Mouse (Mus musculus): ENCODE measurements at regions not wholly inside any gene's neighbourhood (a gene's known extent, or its start where the extent isn't known, plus 50 kb on each side); places are given as distances from the start of the nearest gene placed in this dataset.
A peak's percentile ranks its signal among the peaks of the same experiment; 100 is the strongest.

- no peak for DNase-seq (ENCODE audit: low spot score in 2 of 2)
These were observed 303.4 kb upstream of the Id4 start for GRCm38 (mm10) chr13:47957662-47958061.

GRCm38 (mm10) chr13:47974216-47974615, 286.8 kb upstream of the Id4 start:
- DNase-seq (ENCODE audit: low spot score in 2 of 2): no peak

DNA sequence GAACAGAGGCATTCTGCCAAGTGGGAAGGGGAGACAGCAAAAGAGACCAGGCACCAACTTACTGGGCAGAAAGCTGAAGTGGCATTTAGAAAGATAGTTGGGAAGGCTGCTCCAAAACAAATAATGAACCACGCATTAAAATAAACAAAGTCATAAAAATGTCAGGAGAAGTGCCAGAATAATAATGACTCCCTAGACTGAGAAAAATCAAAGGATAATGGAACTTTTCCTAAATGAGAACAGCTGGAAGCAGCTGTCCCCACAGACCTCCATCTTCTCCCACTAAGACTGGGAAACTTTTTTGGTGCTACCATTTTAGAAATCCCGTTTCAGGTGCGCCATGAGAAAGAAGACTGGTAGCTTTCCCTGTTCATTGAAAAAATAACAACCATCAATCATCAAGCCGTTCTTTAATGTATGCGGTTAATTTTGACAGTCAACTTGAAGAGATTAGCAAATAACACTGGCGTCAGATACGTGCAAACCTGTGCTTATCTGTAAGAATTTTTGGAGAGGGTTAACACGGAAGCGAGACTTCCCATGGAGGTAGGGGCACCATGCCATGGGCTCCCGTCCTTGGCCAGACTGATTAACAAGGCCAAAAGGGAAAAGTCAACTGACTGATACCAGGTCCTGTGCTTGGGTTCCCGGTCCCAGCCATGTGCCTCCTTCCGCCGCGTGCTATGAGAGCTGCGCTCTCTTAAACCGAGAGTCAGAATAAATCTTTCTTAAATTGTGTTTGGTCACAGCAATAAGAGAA, 286.1 kb upstream of the Id4 start:
- DNase-seq (ENCODE audit: low spot score in 2 of 2): no peak

DNA sequence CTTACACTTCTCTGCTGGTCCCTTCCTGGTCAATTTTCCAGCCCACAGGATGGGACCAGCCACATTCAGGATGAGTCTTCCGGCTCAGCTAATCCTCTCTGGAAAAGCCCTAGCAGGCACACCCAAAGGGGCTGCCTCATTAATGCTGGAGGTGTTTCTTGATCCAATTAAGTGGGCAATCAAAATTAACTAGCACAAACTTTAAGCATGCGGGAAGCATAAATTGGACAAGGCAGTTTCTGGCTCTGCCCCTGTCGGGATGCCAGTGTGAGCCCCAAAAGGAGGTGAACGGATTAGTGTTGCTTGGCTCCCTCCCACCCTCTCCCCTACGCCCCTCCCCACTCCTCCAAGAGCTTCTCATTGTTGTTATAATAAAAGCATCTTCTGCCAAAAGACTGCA, 262.5 kb upstream of the Id4 start:
- no peak for DNase-seq (ENCODE audit: low spot score in 2 of 2)

DNA sequence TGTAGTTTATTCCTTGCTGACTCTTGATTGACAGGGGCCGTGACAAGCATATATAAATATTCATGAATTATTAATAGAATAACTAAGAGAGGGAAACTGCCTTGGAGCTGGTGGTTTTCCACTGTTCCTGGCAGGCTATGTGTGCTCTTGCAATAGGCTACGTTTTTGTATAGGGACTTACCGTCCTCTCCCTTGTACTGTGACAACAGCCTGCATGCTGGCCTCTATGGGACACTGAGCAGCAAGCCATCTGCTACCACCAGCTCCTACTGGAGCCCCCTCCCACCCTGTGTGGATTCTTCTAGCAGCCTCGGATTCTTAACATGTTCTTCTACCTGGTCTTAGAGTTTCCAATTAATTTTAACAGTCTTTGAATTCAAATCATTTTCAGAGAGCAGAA, 261.6 kb upstream of the Id4 start:
- no peak for DNase-seq (ENCODE audit: low spot score in 2 of 2)

DNA sequence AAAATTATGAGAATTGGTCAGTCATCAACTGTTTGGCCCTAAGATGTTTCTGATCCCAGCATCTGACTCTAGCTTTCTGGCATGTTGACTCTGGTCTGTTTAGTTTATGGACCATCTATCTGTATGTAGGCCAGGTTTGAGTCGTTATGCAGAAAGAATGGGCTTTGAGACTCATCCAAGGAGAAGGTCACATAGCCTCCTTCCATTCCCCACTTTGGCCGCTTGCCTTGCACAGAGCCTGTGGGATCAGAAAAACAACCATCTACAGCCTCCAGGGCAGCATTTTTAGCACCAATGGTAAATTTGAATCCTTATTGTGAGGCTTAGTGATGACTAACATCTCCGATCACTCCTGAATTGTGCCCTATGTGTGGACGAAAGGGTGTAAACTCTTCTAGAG, 257.9 kb upstream of the Id4 start:
- DNase-seq (ENCODE audit: low spot score in 2 of 2): no peak

DNA sequence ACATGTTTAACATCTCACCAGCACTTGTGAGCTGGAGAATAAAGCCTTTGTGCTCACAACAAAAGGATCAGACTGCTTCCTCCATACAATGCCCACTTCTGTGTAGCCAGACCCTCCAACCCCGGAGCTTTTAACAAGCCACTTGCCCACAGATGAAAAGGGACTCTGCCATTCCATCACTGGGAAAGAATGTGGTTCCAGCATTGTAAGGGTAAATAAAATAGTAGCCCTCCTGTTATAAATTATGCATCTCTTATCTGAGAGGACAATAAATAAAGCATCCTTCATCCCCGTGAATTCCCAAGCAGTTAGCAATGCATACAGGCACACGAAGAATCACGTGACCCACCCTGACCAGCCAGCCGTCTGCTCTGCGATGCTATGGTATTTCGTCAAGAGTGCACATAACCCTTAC, 247.7 kb upstream of the Id4 start:
- DNase-seq (ENCODE audit: low spot score in 2 of 2): no peak

DNA sequence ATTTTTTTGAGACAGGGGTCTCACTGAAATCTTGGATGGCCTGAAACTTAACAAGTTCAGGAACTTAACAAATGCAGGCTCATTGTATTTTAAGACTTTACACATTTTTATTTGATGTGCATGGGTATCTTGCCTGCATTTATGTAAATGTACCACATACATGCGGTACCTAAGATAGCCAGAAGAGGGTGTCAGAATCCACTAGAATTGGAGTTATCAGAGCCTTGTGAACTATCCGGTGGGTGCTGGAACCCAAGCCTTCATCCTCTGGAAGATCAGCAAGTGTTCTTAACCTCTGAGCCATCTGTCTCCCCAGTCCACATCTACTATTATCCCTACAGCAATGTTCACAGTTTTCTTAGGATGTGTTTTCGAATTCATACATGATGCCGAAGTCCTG, 245.7 kb upstream of the Id4 start:
- DNase-seq (ENCODE audit: low spot score in 2 of 2): no peak

DNA sequence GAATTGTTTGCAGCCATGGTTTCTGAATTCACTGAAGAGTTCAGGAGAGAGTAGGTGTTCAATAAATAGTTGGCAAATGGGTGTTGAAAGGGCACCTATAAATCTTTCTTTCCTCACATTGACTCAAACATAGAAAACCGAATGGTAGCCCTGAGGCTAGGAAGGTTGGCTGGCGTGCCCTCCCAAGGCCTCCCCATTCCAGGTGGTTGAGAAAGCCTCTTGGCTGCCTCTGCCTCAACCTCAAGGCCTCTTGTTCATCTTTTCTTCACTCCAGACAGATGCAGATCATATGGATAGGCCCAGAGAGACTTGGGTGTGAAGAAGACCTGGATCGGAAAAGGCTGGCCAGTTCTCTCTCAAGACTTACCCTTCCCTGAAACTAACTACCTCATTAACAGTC, 245.0 kb upstream of the Id4 start:
- DNase-seq (ENCODE audit: low spot score in 2 of 2): no peak

GRCm38 (mm10) chr13:48016606-48017005, 244.4 kb upstream of the Id4 start:
- DNase-seq (ENCODE audit: low spot score in 2 of 2): no peak

DNA sequence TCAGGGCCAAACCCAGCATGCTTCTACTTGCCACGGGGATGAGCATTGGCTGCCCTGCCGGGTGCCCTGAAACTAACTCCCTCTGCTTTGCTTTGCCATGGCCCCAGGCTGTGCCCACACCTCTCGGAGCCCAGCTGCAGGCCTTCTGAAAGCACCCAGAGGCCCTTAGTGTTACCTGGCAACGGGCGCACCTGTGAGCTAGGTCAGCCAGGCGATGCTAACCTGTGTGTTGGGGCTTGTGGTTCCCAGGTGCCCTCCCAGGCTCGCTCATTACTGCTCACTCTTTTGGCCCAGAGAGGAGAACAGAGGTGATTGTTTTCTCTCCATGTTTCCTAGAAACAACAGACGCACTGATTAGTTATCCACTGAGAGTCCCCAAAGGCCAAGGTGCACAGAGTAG, 243.4 kb upstream of the Id4 start:
- no peak for DNase-seq (ENCODE audit: low spot score in 2 of 2)

DNA sequence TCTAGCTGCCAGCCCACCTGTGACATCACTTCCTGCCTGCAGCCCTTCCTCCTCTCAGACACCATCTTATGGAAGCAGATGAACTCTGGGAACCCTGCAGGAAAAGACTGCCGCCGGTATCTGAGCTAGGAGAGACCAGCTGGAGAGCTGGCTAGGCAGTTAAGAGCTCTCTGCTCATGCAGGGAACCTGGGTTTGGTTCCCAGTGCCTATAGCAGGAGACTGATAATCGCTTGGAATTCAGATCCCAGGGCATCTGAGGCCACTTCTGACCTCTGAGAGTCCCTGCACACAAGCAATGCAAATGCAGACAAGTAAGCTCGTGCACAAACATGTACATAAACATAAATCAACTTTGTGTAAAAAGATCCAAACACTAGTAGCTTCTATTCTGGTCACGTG, 242.4 kb upstream of the Id4 start:
- DNase-seq (ENCODE audit: low spot score in 2 of 2): peak in 1 of 2 experiments; percentile 22

DNA sequence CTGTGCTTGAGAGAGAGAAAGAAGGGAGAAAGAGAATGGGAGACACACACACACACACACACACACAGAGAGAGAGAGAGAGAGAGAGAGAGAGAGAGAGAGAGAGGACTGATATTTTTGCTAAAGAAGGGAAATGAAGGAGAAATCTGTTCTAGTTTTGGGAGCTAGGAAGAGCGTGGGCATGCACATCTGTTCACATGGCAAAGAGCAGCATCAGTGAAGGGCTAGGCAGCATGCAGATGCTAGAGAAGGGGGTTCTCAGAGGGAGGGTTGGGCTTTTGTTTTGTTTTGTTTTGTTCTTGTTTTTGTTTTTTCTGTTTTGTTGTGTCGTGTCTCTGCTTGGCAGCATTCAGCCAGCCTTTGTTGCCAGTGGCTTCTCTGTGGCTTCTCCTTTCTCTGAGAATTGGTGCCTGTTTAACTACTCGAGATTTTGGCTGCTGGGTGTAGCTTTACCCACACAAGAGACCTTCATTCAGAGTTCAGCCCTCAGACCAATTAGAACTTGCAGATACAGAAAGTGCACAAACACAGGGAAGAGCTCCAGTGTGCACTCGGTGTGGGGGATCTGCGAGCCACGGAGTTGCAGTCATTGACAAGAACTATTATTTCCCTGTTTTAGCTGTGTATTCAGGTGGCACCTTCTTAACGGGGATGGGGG, 237.9 kb upstream of the Id4 start:
- DNase-seq (ENCODE audit: low spot score in 2 of 2): no peak

DNA sequence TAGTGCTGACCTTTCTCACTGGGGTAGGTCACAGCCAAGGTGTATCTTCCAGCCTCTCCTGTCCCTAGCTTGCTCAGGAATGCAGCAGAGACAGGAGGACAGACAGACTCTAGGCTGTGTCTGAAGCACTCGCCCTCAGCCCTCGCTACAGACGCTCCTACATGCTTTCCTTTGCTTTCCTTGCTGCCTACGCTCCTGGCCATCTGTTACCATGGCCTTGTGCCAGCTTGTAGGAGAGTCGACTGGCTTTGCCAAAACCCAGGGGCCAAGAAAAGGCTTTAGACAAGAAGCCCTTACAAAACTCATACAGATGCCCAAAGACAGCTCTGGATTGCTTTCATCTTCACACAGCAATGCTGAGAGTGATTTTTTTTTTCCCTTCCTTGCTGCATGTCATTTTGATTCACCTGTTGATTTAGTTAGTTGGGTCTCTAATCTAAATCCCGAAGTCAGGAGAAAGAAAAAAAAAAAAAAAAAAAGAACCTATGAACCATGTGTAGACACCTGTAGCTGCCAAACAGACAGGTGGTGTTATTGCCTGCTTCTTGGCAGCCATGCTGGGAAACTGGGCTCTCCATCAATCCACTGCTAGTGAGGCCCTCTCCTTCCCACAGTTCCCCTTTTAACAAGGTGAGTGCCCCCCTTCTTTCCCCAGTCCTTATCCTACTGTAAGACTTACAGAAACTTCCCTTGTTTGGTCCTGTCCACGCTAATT, 233.1 kb upstream of the Id4 start:
- DNase-seq (ENCODE audit: low spot score in 2 of 2): peak; percentile 51 to 88

DNA sequence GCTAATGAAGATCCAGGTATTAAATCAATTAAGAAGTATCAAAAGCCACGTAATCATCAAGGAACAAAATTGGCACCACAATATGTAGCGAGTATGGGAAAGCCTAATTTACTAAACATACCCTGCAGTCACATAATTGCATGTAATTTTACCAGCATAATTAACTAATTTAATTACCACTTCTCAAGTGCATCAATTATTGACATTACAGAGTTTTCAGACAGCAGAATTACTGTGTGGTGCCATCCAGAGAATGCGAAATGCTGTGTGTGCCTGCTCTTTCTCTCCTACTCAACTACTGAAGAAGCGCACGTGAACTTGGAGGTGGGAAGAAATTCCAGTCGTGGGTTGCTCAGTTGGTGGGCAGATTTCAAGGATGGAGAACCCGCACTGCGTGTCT, 229.5 kb upstream of the Id4 start:
- DNase-seq (ENCODE audit: low spot score in 2 of 2): no peak

- no peak for DNase-seq (ENCODE audit: low spot score in 2 of 2)
These were observed 218.9 kb upstream of the Id4 start for GRCm38 (mm10) chr13:48042172-48042571.

GRCm38 (mm10) chr13:48042572-48042971, 218.5 kb upstream of the Id4 start:
- no peak for DNase-seq (ENCODE audit: low spot score in 2 of 2)

GRCm38 (mm10) chr13:48046201-48046750, 214.8 kb upstream of the Id4 start:
- DNase-seq (ENCODE audit: low spot score in 2 of 2): peak in 1 of 2 experiments; percentile 3

DNA sequence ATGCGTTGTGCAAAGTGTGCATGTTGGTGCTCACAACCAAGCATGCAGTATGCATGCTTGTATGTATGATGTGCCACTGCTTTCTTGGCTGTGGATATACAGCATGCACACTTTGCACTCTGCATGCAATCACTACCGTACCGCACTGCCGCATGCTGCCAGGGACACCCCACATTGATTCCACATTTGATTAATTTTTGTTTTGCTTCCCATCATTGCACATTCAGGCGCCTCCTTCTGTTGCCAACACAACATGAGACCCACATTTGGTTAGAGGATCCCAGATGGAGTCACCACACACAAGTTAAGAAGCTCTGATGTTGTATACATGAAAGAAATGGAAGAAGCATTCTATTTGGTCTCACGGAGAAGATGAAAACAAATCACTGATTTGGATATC, 211.2 kb upstream of the Id4 start:
- DNase-seq (ENCODE audit: low spot score in 2 of 2): no peak

DNA sequence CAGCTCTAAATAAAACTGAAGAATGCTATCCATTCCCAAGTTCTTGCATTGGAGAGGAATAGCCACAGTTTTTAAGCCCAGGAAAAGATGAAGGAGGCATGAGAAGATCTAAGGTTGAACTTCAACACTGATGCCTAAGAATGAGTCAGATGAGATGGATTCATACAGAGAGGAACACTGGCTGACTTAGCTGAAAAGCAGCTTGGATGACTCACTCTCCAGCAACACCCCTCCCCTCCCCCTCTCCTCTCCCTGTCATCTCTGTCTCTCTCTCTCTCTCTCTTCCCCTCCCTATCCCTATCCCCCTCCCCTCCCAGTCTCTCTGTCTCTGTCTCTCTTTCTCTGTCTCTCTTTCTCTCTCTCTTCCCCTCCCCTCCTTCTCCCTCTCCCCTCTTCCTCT, 186.4 kb upstream of the Id4 start:
- no peak for DNase-seq (ENCODE audit: low spot score in 2 of 2)

- no peak for DNase-seq (ENCODE audit: low spot score in 2 of 2)
These were observed 185.7 kb upstream of the Id4 start for GRCm38 (mm10) chr13:48075315-48075714.

DNA sequence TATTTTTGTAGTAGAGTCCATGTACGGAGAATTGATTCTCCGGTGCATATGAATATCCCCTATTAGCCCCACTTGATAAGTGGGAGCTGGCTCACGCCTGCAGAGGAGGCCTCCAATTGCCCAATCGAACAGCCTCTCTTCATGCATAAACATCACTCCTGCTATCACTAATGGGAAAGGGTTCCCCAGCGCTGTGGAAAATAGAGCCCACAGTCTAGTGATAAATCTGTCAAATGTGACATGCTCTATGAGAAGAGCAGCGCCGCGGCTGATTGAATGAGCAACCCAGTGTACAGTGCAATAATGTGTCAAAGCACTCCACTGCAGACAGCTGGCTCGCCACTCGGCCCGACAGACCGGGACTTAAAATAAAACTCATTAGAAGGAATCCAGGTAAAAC, 182.8 kb upstream of the Id4 start:
- DNase-seq (ENCODE audit: low spot score in 2 of 2): no peak

- no peak for DNase-seq (ENCODE audit: low spot score in 2 of 2)
These were observed 177.7 kb upstream of the Id4 start for GRCm38 (mm10) chr13:48083294-48083693.

Data from cerebellum, postnatal 4 days (tissue).